Mouse (Mus musculus) testis, adult 2 months (tissue): ENCODE results near the gene Carnmt1.

Experiments
- CTCF ChIP-seq: fragments of 200-500 bp; IDR thresholded peaks from 2 replicates; pipeline ENCODE4 v1.5.1; 2012; ENCODE audit warnings: low read depth, mild to moderate bottlenecking, inconsistent platforms, low read length, moderate library complexity; ENCODE audit not compliant: control insufficient read depth, insufficient read depth, insufficient replicate concordance
- POLR2A ChIP-seq: fragments of 200-500 bp; IDR thresholded peaks from 2 replicates; pipeline ENCODE4 v1.6.1; 2012; ENCODE audit warnings: low read depth, mild to moderate bottlenecking, inconsistent platforms, low read length, moderate library complexity; ENCODE audit not compliant: control insufficient read depth

GRCm38 (mm10) chr19:18670608-18671007 is at the start of gene Carnmt1:
- peak; percentile 66 for TF ChIP-seq POLR2A
- no peak for TF ChIP-seq CTCF
